Mouse (Mus musculus): ENCODE data around the gene Gm28308. TPM values are rescaled to one million over a fixed set of nuclear protein-coding genes. Genes with fewer than 3 reads are reported as not detected.

Gm28308 gene
- polyA plus RNA-seq, 1 experiment from 2014 or later = not detected

- Histone ChIP-seq H3K27ac (no peak overlapping the region), H3K4me3 (no peak overlapping the region), H3K27me3 (peaks cover 96% of the 10 kb centered on the region), H3K4me2 (no peak overlapping the region), H3K9ac (no peak overlapping the region), H3K36me3 (no peaks in the 10 kb centered on the region), H3K9me3 (no peaks in the 10 kb centered on the region), H3K4me1 (peaks cover 15% of the 10 kb centered on the region; the same call in 1 of the 2 replicates)
- WGBS = 29% methylated on average over 9 of the region's 9 CpGs
- no peak for ATAC-seq (ENCODE audit: borderline replicate concordance, extremely low read depth, low FRiP score, low TSS enrichment)
Observed at GRCm38 (mm10) chr6:52235267-52235666, 22.1 kb upstream of the Gm28308 start.

- no peaks in the 10 kb centered on the region for H3K9me3 ChIP-seq
- no peaks in the 10 kb centered on the region for H3K36me3 ChIP-seq
- no peak for ATAC-seq (ENCODE audit: borderline replicate concordance, extremely low read depth, low FRiP score, low TSS enrichment)
- peaks cover 96% of the 10 kb centered on the region for H3K27me3 ChIP-seq
- no peak overlapping the region for H3K9ac ChIP-seq
- H3K4me3 ChIP-seq = no peak overlapping the region
- no peak overlapping the region for H3K27ac ChIP-seq
- 2% methylated on average over 68 of the region's 68 CpGs for WGBS
- H3K4me2 ChIP-seq = no peak overlapping the region; the same call in 1 of the 2 replicates
- peaks cover 12% of the 10 kb centered on the region; the same call in 1 of the 2 replicates for H3K4me1 ChIP-seq
Observed at GRCm38 (mm10) chr6:52234428-52235140, 21.4 kb upstream of the Gm28308 start.

GRCm38 (mm10) chr6:52233546-52234427 lies 20.6 kb upstream of the Gm28308 start:
- H3K27ac ChIP-seq = no peak overlapping the region
- no peak overlapping the region for H3K9ac ChIP-seq
- peaks cover 12% of the 10 kb centered on the region; the same call in 1 of the 2 replicates for H3K4me1 ChIP-seq
- 1% methylated on average over 68 of the region's 70 CpGs for WGBS
- peaks cover 97% of the 10 kb centered on the region for H3K27me3 ChIP-seq
- no peaks in the 10 kb centered on the region for H3K9me3 ChIP-seq
- H3K4me3 ChIP-seq = 0 out of 2 replicates have a peak overlapping the region, but pooled peaks have one; percentile 5
- H3K4me2 ChIP-seq = peak overlapping the region; percentile 14; the same call in 1 of the 2 replicates
- no peaks in the 10 kb centered on the region for H3K36me3 ChIP-seq
- 0 out of 2 replicates have a peak, but pooled peaks have one; percentile 53 for ATAC-seq (ENCODE audit: borderline replicate concordance, extremely low read depth, low FRiP score, low TSS enrichment)

GRCm38 (mm10) chr6:52232984-52233545 lies 19.9 kb upstream of the Gm28308 start:
- Histone ChIP-seq H3K4me3 (no peak overlapping the region), H3K4me1 (peaks cover 12% of the 10 kb centered on the region; the same call in 1 of the 2 replicates), H3K9me3 (no peaks in the 10 kb centered on the region), H3K36me3 (no peaks in the 10 kb centered on the region), H3K9ac (no peak overlapping the region), H3K27ac (no peak overlapping the region), H3K27me3 (peaks cover 97% of the 10 kb centered on the region), H3K4me2 (no peak overlapping the region)
- 1% methylated on average over 23 of the region's 23 CpGs for WGBS
- ATAC-seq (ENCODE audit: borderline replicate concordance, extremely low read depth, low FRiP score, low TSS enrichment) = no peak

- Histone ChIP-seq H3K4me3 (no peak overlapping the region), H3K9ac (no peak overlapping the region), H3K4me2 (no peak overlapping the region), H3K27me3 (peaks cover 97% of the 10 kb centered on the region), H3K9me3 (no peaks in the 10 kb centered on the region), H3K27ac (no peak overlapping the region), H3K36me3 (no peaks in the 10 kb centered on the region), H3K4me1 (peaks cover 12% of the 10 kb centered on the region; the same call in 1 of the 2 replicates)
- WGBS = under 1% methylated on average over 18 of the region's 18 CpGs
- no peak for ATAC-seq (ENCODE audit: borderline replicate concordance, extremely low read depth, low FRiP score, low TSS enrichment)
Observed at GRCm38 (mm10) chr6:52232568-52232965, 19.4 kb upstream of the Gm28308 start.

GRCm38 (mm10) chr6:52231885-52232567 lies 18.9 kb upstream of the Gm28308 start:
- WGBS = 2% methylated on average over 18 of the region's 18 CpGs
- no peak overlapping the region for H3K4me3 ChIP-seq

GRCm38 (mm10) chr6:52230516-52231165 lies 17.5 kb upstream of the Gm28308 start, which contains the start of gene Hoxa9:
TSS of gene Hoxa9 (minus strand) at chr6:52231089.
- WGBS = 1% methylated on average over 19 of the region's 36 CpGs
- H3K27ac ChIP-seq = no peak within 1 kb of the TSS
- no peak for ATAC-seq (ENCODE audit: borderline replicate concordance, extremely low read depth, low FRiP score, low TSS enrichment)

More at GRCm38 (mm10) chr6:52231885-52232567, 18.9 kb upstream of the Gm28308 start:
- no peak overlapping the region for H3K4me2 ChIP-seq
- no peak overlapping the region for H3K27ac ChIP-seq
- no peaks in the 10 kb centered on the region for H3K9me3 ChIP-seq
- peaks cover 97% of the 10 kb centered on the region for H3K27me3 ChIP-seq
- H3K4me1 ChIP-seq = peaks cover 12% of the 10 kb centered on the region; the same call in 1 of the 2 replicates
- ATAC-seq (ENCODE audit: borderline replicate concordance, extremely low read depth, low FRiP score, low TSS enrichment) = no peak
- no peaks in the 10 kb centered on the region for H3K36me3 ChIP-seq
- no peak overlapping the region for H3K9ac ChIP-seq

GRCm38 (mm10) chr6:52229558-52230416 lies 16.6 kb upstream of the Gm28308 start:
- H3K27ac ChIP-seq = no peak overlapping the region
- 3% methylated on average over 44 of the region's 44 CpGs for WGBS

More at GRCm38 (mm10) chr6:52230516-52231165, 17.5 kb upstream of the Gm28308 start, which contains the start of gene Hoxa9:
- Histone ChIP-seq H3K36me3 (no peaks in the 10 kb centered on the region), H3K4me3 (0 out of 2 replicates have a peak within 1 kb of the TSS, but pooled peaks have one; percentile 8), H3K4me1 (peaks cover 20% of the 10 kb centered on the region), H3K9me3 (no peaks in the 10 kb centered on the region), H3K9ac (no peak within 1 kb of the TSS), H3K27me3 (peaks cover 97% of the 10 kb centered on the region), H3K4me2 (no peak within 1 kb of the TSS)

GRCm38 (mm10) chr6:52228475-52229465 lies 15.6 kb upstream of the Gm28308 start:
- H3K36me3 ChIP-seq = no peaks in the 10 kb centered on the region
- H3K9me3 ChIP-seq = no peaks in the 10 kb centered on the region
- peaks cover 97% of the 10 kb centered on the region for H3K27me3 ChIP-seq
- H3K9ac ChIP-seq = no peak overlapping the region
- no peak overlapping the region for H3K4me2 ChIP-seq
- H3K4me1 ChIP-seq = peaks cover 13% of the 10 kb centered on the region
- H3K4me3 ChIP-seq = no peak overlapping the region
- 2% methylated on average over 38 of the region's 38 CpGs for WGBS
- no peak overlapping the region for H3K27ac ChIP-seq
- no peak for ATAC-seq (ENCODE audit: borderline replicate concordance, extremely low read depth, low FRiP score, low TSS enrichment)

More at GRCm38 (mm10) chr6:52229558-52230416, 16.6 kb upstream of the Gm28308 start:
- no peak overlapping the region for H3K4me2 ChIP-seq
- no peak overlapping the region for H3K4me3 ChIP-seq
- no peak overlapping the region for H3K9ac ChIP-seq
- H3K36me3 ChIP-seq = no peaks in the 10 kb centered on the region
- H3K4me1 ChIP-seq = peaks cover 22% of the 10 kb centered on the region
- ATAC-seq (ENCODE audit: borderline replicate concordance, extremely low read depth, low FRiP score, low TSS enrichment) = no peak
- H3K27me3 ChIP-seq = peaks cover 97% of the 10 kb centered on the region
- no peaks in the 10 kb centered on the region for H3K9me3 ChIP-seq
